Mouse (Mus musculus) heart, postnatal 0 days (tissue): Measurements from ENCODE around the gene Rpl23. TPM values are rescaled to one million over a fixed set of nuclear protein-coding genes. Genes with fewer than 3 reads are reported as not detected.

Experiments used
- ATAC-seq: fragments of 200-750 bp; cut with Nextera tagmentation; 2 replicates; pipeline ENCODE4 v1.8.0; 2017; ENCODE audit warnings: low read depth, moderate number of reproducible peaks, moderate library complexity; ENCODE audit not compliant: insufficient read depth
- DNase-seq: peaks from one replicate; pipeline ENCODE4 v3.0.0-alpha.2; 2016; ENCODE audit warnings: low spot score
- H3K27ac ChIP-seq: fragments of 300-500 bp; sonication (generic); 2 replicates; pipeline ENCODE4 v1.5.1; 2014; ENCODE audit warnings: low read depth, mild to moderate bottlenecking
- H3K27me3 ChIP-seq: fragments of 300-500 bp; sonication (generic); 2 replicates; pipeline ENCODE4 v1.6.1; 2014; ENCODE audit warnings: low read length, mixed read lengths; ENCODE audit not compliant: control insufficient read depth, insufficient read depth
- H3K36me3 ChIP-seq: fragments of 300-500 bp; sonication (generic); replicated peaks from 2 replicates; pipeline ENCODE4 v1.6.1; 2014; ENCODE audit warnings: low read length, mixed read lengths; ENCODE audit not compliant: control insufficient read depth, insufficient read depth
- H3K4me1 ChIP-seq: fragments of 300-500 bp; sonication (generic); 2 replicates; pipeline ENCODE4 v1.6.1; 2014; ENCODE audit warnings: antibody characterized with exemption; ENCODE audit not compliant: control insufficient read depth, insufficient read depth
- H3K4me2 ChIP-seq: fragments of 300-500 bp; sonication (generic); 2 replicates; pipeline ENCODE4 v1.6.1; 2014; ENCODE audit warnings: low read depth, mild to moderate bottlenecking, low read length, moderate library complexity
- H3K4me3 ChIP-seq: fragments of 300-500 bp; sonication (generic); 2 replicates; pipeline ENCODE4 v1.5.1; 2014; ENCODE audit warnings: low read depth, low read length
- H3K9ac ChIP-seq: fragments of 300-500 bp; sonication (generic); replicated peaks from 2 replicates; pipeline ENCODE4 v1.6.1; 2014; ENCODE audit warnings: low read depth, low read length, mixed read lengths
- H3K9me3 ChIP-seq: fragments of 300-500 bp; sonication (generic); replicated peaks from 2 replicates; pipeline ENCODE4 v1.6.1; 2016; ENCODE audit warnings: low read length; ENCODE audit not compliant: control insufficient read depth
- CTCF ChIP-seq: IDR thresholded peaks from 2 replicates; pipeline ENCODE4 v1.5.1; 2016; ENCODE audit warnings: antibody characterized with exemption, control low read depth, low read depth
- EP300 ChIP-seq: IDR thresholded peaks from 2 replicates; pipeline ENCODE4 v1.6.1; 2016; ENCODE audit warnings: antibody characterized with exemption, low read depth
- WGBS: fragments of 180-500 bp; shearing (Covaris S2); extraction: QIAGEN DNeasy Blood & Tissue Kit; methylation state at CpG from one replicate; pipeline ENCODE4 v1.1.7; 2014; 5-methylcytosine and 5-hydroxymethylcytosine counted together
- polyA plus RNA-seq: library from polyadenylated mRNA; unstranded; fragments of >200 nt; fragmentation: Nextera tagmentation; extraction: Ambion mirVana; gene quantifications from 2 replicates; pipeline ENCODE4 v1.2.1, GENCODE M21; 2015
- total RNA-seq: library from RNA; depleted of rRNA; stranded (reverse); fragments of >200 nt; gene quantifications from 2 replicates; pipeline ENCODE4 v1.2.3, GENCODE M21; 2014; ENCODE audit warnings: low replicate concordance

The Rpl23 gene
- total and polyA plus RNA-seq, 2 experiments from 2014 or later: 208 to 394 TPM

- TF ChIP-seq EP300: no peak
- Histone ChIP-seq H3K4me3 (no peak overlapping the region), H3K9me3 (no peaks in the 10 kb centered on the region), H3K27me3 (no peaks in the 10 kb centered on the region), H3K27ac (peak overlapping the region; percentile 47), H3K4me1 (peaks cover 78% of the 10 kb centered on the region), H3K36me3 (peaks cover 11% of the 10 kb centered on the region), H3K4me2 (peak overlapping the region; percentile 43; the same call in 1 of the 2 replicates), H3K9ac (no peak overlapping the region)
- DNase-seq: no peak
- WGBS: 70% methylated on average over 7 of the region's 7 CpGs
- ATAC-seq: no peak
Observed at GRCm38 (mm10) chr11:97806613-97806964, 24.4 kb upstream of the Rpl23 start.

- peaks cover 80% of the 10 kb centered on the region for H3K4me1 ChIP-seq
- H3K4me3 ChIP-seq: no peak overlapping the region
- peak overlapping the region; percentile 47 for H3K27ac ChIP-seq
- no peak overlapping the region for H3K9ac ChIP-seq
- H3K27me3 ChIP-seq: no peaks in the 10 kb centered on the region
- no peaks in the 10 kb centered on the region for H3K9me3 ChIP-seq
- no peak for TF ChIP-seq CTCF
- TF ChIP-seq EP300: no peak
- H3K36me3 ChIP-seq: peaks cover 11% of the 10 kb centered on the region
- ATAC-seq: no peak
- no peak for DNase-seq
- H3K4me2 ChIP-seq: peak overlapping the region; percentile 43
- 28% methylated on average over 15 of the region's 15 CpGs for WGBS
Observed at GRCm38 (mm10) chr11:97805662-97806612, 23.7 kb upstream of the Rpl23 start.

DNA sequence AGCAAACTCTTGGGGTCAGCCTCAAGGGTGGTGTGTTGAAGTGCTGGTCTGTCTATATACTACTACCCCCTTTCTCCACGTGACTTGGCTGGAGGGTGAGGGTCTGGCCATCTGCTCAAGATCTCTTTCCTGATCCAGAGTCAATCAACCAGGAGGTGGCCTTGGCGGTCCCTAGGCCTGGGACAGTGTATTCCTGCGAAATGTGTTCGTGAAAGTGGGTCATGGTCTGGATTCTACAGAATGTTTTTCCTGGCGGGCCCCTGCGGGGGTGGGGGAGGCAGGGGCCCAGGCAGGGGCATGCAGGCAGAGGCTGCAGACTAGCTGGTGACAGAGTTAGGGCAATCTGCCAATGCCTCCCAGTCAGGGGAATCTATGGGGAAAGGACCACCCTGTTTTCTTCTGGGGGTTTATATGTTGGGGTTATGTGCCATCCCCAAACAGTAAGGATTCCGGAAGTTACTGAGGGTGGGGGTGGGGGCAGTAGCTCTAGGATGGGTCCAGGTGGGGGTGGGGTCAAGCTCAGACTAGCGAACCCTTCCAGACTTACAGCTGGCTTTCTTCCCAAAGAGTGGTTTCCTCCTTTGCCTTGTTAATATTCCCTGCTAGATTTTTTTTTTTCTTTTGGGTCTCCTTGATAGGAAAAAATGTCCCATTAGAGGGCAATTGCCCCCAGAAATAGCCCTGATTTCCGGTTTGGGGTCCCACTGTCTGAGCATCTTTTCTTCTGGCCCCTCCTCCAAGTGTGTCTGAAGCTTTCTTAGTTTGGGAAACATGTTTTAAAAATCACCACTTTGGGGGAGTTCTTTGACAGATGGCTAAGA, 22.8 kb upstream of the Rpl23 start:
- peak; percentile 12; the same call in 1 of the 2 replicates for ATAC-seq
- Histone ChIP-seq H3K36me3 (peaks cover 11% of the 10 kb centered on the region; the same call in 1 of the 2 replicates), H3K27ac (peak overlapping the region; percentile 47), H3K4me2 (peak overlapping the region; percentile 43), H3K9ac (no peak overlapping the region), H3K9me3 (no peaks in the 10 kb centered on the region), H3K4me1 (peaks cover 72% of the 10 kb centered on the region), H3K4me3 (no peak overlapping the region), H3K27me3 (no peaks in the 10 kb centered on the region)
- TF ChIP-seq EP300 (no peak), CTCF (no peak)
- 3% methylated on average over 9 of the region's 9 CpGs for WGBS
- peak; percentile 64 for DNase-seq

GRCm38 (mm10) chr11:97803847-97804246, 21.6 kb upstream of the Rpl23 start:
- TF ChIP-seq EP300: no peak
- no peak for TF ChIP-seq CTCF
- H3K4me1 ChIP-seq: peaks cover 60% of the 10 kb centered on the region
- H3K9me3 ChIP-seq: no peaks in the 10 kb centered on the region
- 68% methylated on average over 5 of the region's 5 CpGs for WGBS
- no peak overlapping the region for H3K4me3 ChIP-seq
- DNase-seq (no peak), ATAC-seq (no peak)
- peaks cover 6% of the 10 kb centered on the region; the same call in 1 of the 2 replicates for H3K36me3 ChIP-seq
- no peak overlapping the region for H3K9ac ChIP-seq
- H3K4me2 ChIP-seq: no peak overlapping the region
- no peaks in the 10 kb centered on the region for H3K27me3 ChIP-seq
- no peak overlapping the region for H3K27ac ChIP-seq

- TF ChIP-seq EP300: no peak
- no peak for TF ChIP-seq CTCF
- H3K4me2 ChIP-seq: no peak overlapping the region
- H3K27ac ChIP-seq: 0 out of 2 replicates have a peak overlapping the region, but pooled peaks have one; percentile 10
- 59% methylated on average over 6 of the region's 6 CpGs for WGBS
- H3K36me3 ChIP-seq: peaks cover 6% of the 10 kb centered on the region; the same call in 1 of the 2 replicates
- no peaks in the 10 kb centered on the region for H3K9me3 ChIP-seq
- peaks cover 49% of the 10 kb centered on the region for H3K4me1 ChIP-seq
- no peak overlapping the region for H3K9ac ChIP-seq
- no peaks in the 10 kb centered on the region for H3K27me3 ChIP-seq
- no peak for ATAC-seq
- DNase-seq: no peak
- H3K4me3 ChIP-seq: no peak overlapping the region
Observed at GRCm38 (mm10) chr11:97802495-97802894, 20.3 kb upstream of the Rpl23 start.
